Mouse (Mus musculus) cerebellum, postnatal 36 days (tissue): ENCODE measurements at regions not wholly inside any gene's neighbourhood (a gene's known extent, or its start where the extent isn't known, plus 50 kb on each side); places are given as distances from the start of the nearest gene placed in this dataset.

Experiments used
- DNase-seq, 2 experiments: peaks; one replicate each; pipeline ENCODE4 v3.0.0; 2021 to 2022; ENCODE audit warnings: mixed read lengths in 2 of 2

GRCm38 (mm10) chr8:102845362-102845761, 59.9 kb upstream of the Cdh11 start:
- no peak for DNase-seq

- no peak for DNase-seq
Measured at GRCm38 (mm10) chr8:102860021-102860420, 74.6 kb upstream of the Cdh11 start.

DNA sequence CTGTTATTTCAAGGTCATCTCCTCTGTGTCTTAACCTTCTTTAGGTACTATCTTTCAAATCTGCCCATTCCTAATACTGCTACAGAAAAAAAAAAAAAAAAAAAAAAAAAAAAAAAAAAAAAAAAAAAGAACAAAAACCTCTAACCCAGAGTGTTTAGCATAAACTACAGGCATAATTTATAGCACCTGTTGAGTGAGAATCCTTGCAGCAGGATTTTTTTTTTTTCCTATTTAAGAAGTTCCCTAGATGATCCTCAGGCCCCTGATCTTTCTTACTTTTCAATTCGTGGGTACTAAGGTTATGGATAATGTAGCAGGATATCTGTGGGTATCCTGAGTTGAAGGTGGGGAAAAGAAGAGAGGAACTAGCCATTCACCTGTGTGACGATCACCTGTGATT, 114.1 kb upstream of the Cdh11 start:
- DNase-seq = no peak

- DNase-seq = no peak
Measured at GRCm38 (mm10) chr8:102900662-102901061, 115.2 kb upstream of the Cdh11 start.

GRCm38 (mm10) chr8:102907444-102907843, 122.0 kb upstream of the Cdh11 start:
- no peak for DNase-seq

DNA sequence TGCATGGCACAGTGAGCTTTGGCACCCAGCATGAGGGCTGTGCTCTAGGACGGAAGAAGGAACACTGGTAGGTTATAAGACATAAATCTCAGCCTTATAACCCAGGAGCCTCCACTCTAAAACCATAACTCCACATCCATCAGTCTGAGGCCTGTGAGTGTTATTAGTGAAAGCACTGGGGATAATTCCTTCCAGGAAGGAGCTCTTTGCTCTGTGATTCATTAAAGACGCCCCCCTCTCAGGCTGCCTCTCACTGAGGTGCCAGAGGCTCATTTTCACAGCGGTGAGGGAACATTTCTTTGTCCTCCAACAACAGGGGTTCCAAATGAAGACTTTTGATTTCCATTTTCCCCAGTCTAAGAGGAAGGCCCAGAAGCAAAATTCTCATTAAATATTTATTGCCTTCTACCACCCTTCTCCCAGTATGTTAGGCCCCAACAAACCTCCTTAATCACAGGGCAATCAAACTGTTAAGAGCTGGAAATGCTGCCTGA, 145.9 kb upstream of the Cdh11 start:
- no peak for DNase-seq

DNA sequence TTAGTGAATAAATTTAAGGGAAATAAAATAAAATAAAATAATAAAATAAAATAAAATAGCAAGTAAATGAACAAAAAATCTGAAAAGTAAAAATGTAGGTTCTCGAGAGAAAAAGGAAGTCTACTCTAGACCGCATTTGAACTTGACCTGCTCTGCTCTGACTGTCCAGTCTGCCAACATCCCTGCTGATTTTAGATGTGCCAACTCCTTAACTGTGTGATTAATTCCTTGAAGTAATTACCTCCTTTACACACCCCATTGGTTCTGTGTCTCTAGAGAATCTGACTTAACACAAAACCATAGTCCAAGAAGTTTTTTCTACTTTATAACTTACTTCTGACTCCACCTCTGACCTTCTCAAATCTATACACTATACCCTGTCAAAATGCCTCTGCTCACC, 153.3 kb upstream of the Cdh11 start:
- DNase-seq = no peak

GRCm38 (mm10) chr8:102945546-102945945, 160.1 kb upstream of the Cdh11 start:
- DNase-seq = no peak

- DNase-seq = no peak
Measured at GRCm38 (mm10) chr8:102978161-102978581, 192.7 kb upstream of the Cdh11 start.

DNA sequence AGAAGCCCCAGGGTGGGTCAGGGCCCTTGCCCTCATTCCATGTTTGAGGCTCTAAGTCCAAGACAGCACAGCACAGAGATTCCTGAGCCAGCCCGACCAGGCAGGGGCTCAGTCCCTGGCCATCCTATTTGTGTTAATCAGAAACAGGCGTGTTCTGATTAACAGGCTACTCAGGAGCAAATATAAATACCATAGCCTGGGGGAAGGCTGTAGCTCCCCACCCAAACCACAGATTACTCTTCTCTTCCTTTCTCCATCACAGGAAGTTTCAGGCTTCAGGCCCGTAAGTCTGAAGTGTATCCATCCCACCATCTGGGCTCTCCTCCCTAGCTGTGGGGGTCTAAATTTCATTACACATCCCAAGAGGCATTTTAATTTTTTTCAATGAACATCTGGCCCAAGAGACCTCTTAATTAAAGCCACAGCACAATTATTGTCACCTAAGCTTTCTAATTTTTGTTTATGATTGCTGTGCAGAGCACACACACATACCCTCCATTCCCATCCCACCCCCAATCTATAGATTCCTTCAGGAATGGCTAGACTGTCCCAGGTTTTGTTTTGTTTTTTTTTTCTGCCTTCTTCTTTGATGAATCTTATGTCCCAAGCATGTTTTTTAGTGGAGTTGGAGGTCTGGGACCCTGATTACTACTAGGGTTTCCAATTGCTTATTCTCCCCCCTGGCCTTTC, 197.9 kb upstream of the Cdh11 start:
- no peak for DNase-seq

DNA sequence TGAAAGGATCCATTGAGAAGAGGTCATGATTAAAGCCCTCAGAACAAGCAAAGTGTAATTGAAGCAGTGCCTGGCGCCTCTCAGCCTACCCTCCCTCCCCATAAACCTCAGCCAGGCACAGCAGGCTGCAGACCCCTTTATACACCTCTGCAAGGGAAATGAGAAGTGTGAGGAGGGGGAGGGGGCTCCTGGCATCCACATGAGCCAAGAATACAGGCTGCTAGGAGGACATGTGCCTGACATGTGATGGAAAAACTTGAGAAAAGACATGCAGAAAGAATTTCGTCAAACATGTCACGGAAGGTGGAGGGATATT, 198.4 kb upstream of the Cdh11 start:
- DNase-seq = no peak

GRCm38 (mm10) chr8:103007284-103007984, 222.0 kb upstream of the Cdh11 start:
- no peak for DNase-seq

DNA sequence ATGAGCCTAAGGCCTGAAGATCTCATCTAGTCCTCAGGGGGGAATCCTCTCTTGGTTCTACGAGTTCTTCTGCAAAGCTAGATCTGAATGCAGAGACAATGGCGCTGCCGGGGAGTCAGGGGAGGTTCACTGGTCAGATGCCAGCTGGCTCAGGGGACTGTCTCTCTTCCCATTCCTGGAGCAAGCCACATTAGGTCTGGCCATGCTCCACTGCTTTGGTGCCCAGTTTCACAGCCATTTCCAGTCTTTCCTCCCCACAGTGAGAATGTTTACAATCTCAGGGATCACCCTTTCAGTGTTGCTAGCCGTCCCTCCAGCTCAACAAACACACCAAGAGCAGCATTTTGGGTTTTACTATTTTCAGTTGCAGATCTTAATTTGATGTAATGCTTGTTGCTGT, 233.7 kb upstream of the Cdh11 start:
- peak in 1 of 2 experiments; percentile 6 for DNase-seq

DNA sequence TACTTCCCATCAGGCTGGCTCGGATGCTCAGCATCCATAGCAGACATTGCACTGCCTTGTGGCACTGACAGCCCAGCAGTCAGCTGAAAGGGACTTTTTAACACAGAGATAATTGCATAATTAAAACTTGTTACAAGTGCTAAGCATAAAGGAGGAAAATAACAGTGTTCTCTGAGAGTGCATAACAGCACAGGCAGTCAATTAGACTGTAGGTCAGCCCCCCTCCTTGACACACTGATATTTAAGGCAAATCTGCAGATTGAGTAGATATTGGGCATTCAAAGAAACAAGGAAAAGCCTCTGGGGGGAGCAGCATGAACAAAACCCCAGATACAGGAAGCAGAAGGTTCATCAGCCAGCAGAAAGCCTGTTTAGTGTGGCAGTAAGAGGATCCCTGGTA, 237.8 kb upstream of the Cdh11 start:
- DNase-seq = no peak

GRCm38 (mm10) chr8:103031708-103032107, 246.3 kb upstream of the Cdh11 start:
- no peak for DNase-seq

DNA sequence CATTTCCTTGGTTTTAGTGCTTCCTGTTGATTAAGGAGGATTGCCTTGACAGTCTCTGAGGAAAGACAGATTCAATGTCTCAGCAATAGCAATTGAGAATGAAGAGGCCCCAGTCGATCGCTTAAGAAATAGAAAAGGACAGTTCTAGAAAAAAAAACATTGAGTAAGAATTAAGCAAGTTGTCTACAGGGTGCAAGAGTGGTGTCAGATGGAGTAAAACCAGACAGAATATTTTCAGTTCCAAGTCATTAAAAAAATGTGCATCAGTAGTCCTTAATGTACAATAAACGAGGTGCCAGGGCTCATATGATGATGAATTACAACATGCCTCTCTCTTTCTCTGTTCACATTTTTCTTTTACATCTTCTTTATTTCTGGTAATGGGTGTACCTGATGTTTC, 248.5 kb upstream of the Cdh11 start:
- no peak for DNase-seq

DNA sequence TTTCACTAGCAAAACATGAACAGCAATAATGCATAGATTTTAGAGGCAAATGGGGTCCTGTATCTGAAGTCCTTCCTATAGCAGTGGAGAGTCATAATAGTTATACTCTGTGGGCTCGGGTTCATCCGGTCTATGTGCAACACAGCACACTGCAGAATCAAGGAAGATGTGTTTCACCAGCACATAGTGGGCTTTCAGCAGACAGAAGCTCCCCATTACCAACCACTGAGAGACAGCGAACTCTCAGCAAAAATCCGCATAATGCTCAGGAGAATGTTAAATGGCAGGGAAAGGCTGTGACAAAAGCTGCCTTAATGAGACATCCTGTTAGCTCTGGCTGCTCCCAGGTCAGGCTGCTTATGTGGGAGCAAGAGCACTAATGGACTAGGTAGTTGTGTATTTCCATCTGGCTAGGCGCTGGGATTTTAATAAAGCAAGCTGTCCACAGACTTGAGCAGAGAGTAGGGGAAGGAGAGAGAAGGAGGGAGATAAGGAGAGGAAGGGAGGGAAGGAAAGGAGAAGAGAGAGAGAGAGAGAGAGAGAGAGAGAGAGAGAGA, 286.7 kb upstream of the Cdh11 start:
- no peak for DNase-seq

DNA sequence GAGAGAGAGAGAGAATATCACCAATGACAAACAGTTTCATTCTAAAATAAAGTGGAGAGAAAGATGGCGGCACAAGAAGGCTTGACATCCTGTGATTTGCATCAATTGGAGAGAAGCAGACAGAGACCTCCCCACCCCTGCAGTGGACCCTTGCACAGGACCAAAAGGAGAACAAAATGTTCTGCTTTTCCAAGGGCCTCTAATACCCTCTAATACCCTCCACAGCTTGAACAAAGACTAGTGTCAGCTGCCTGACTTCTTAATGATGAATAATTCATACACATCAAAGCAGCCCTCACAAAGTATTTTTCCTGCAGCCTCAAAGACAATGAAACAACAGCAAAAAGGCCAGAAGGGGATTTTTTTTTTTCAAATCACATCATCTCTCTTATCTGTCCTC, 287.2 kb upstream of the Cdh11 start:
- no peak for DNase-seq

DNA sequence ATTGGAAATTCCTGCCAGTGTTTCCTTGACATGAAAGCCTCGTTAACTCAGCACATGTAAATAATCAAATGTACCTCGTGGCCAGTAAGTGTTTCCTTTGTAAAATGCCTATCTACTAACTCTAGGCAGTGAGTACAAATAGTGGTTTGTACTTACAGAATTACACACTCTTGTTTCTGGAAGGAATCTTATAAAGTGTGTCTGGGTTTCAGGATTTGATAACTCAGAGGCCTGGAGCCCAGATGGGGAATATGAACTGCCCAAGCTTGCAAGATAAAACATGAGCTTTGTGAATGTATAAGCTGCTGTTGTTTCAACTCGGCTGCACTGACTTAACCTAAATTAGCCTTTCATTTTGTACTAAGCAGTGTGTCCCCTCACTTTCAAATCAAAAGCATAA, 293.1 kb upstream of the Cdh11 start:
- DNase-seq = no peak

DNA sequence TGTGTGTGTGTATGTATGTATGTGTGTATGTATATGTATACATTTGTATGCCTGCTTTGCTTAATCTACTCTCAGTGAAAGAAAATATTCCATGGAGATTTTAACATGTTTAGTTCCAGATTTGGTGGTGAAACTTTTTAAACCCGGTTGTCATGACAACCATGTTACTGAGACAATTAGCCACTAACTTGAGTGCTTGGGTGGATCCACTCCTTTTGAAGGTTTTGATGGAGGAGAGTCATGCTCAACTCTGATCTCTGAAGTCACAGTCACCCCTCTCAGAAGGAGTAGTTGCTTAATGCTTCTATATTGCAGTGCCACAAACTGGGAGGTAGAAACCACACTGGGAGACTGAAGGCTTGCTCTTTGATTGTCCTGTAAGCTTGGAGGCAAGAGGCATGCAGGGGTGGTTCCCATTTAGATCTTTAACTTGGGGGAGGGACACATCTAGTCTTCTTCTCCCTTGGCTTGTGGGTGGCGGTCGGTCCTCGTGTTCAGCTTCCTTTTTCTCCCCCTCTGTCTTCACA, 301.6 kb upstream of the Cdh11 start:
- no peak for DNase-seq

- DNase-seq = no peak
Measured at GRCm38 (mm10) chr8:103096496-103097092, 311.2 kb upstream of the Cdh11 start.

GRCm38 (mm10) chr8:103125581-103125980, 340.1 kb upstream of the Cdh11 start:
- DNase-seq = no peak

DNA sequence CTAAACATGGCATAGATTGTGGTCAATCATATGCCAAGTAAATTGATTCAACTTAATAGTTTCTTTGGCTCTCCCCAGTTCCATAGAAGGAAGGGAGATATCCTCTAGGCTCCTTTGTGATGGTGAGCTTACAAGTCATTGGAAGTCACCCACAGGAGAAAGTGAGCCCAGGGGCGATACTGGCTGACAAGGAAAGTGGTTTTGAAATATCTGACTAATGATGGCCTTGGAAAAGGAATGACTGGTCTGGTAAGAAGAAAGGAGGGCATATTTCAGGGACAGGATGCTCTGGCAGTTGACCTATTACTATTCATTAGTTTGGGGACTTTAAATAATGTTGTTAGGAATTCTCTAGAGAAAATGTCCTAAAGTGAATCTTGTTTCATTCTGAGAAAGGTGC, 352.7 kb upstream of the Cdh11 start:
- no peak for DNase-seq

DNA sequence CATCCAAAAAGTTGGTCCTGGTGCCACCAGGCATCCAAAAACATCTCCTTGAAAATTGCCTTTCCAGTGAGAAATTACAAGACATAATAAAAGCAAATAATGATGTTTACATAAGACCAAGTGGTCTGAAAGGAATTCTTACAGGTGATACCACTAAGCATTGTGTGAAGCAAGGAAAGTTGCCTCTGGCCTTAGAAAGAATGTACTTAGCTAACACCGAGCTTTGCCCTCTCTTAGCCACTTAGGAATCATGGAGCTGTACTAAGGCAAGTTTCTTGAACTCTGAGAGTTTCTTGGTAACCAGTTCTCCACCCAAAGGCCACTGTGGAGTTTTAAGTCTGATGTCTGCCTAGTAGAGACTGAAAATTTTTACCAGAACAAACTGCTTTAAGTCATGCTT, 359.4 kb upstream of the Cdh11 start:
- DNase-seq = no peak
